8 mouse cellular contexts compared by ENCODE assay signal in the genomic region with DNA sequence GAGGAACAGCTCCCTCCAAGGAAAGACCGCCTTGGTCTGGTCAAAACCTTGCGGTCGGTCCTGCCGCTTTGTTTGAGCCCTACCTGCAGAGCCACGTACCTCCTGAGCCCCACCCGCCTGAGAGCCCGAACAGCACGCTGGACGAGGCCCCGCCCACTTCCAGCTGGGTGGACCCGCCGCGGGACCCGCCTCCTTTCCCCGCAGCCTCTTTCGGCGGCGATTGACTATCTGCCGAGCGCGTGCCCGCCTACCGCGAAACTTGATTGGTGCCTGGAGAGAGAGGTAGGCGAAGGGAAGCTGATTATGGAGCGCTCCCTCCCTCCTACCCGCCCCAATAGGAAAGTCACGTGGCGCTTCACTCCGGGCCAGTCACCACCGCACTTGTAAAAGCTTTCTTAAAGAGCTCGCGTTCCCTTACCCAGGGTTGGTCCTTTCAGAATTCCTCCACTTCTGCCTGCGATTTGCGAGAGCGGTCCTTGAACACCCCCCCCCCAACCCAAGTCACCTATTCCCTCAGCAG. TPM values are rescaled to one million over a fixed set of nuclear protein-coding genes. Genes with fewer than 3 reads are reported as not detected.
DNase-seq lines count a peak whose midpoint lies in the region; ATAC-seq and TF ChIP-seq lines count a peak whose summit lies in the region.

No protein-coding gene starts in this region.

- ATAC-seq in Patski: peak; percentile 84
- peak; percentile 92 for ATAC-seq in hindbrain, embryonic 13.5 days (ENCODE audit: low FRiP score)

- no peak for DNase-seq in Patski (ENCODE audit: low read depth, low spot score)
- peak; percentile 97 to 98 for DNase-seq in cerebellum, postnatal 14 days
- DNase-seq in frontal cortex, postnatal 14 days (ENCODE audit: low spot score in 2 of 2): peak; percentile 97 to 98
- peak; percentile 88 to 94 for DNase-seq in layer of hippocampus, postnatal 25 days (ENCODE audit: extremely low spot score in 1 of 2, low spot score in 1 of 2)
- peak; percentile 100 for DNase-seq in lung, postnatal 25 days (ENCODE audit: low spot score)
- DNase-seq in retina, embryonic 14.5 days (ENCODE audit: low spot score): peak; percentile 96
- peak; percentile 99 for DNase-seq in thymus, postnatal 4 days

- peak overlapping the region; percentile 96 for H3K9ac ChIP-seq in hindbrain, embryonic 13.5 days

- H3K4me2 ChIP-seq in hindbrain, embryonic 13.5 days: peak overlapping the region; percentile 95

- under 1% methylated on average over 36 of the region's 36 CpGs for WGBS in hindbrain, embryonic 13.5 days

- H3K4me1 ChIP-seq in hindbrain, embryonic 13.5 days (replicated peaks): peaks cover 49% of the 10 kb centered on the region

- in situ Hi-C loops in Patski (cut with MboI; ENCODE audit: low pct_unique_long_range_greater_than_20kb): no loop called here

- peaks cover 18% of the 10 kb centered on the region for H3K36me3 ChIP-seq in hindbrain, embryonic 13.5 days

- H3K9me3 ChIP-seq in hindbrain, embryonic 13.5 days: no peaks in the 10 kb centered on the region

- H3K27ac ChIP-seq in hindbrain, embryonic 13.5 days: peak overlapping the region; percentile 98

- CTCF ChIA-PET in Patski (lab: Charles Lee): interaction anchor here (0.8 to 1.3 kb wide), 2 partner anchors 16 to 61 kb away, joined by 3 to 4 read pairs; no protein-coding TSS in a partner anchor

- no peak for TF ChIP-seq CTCF in Patski (IDR thresholded peaks at IDR 0.05)

- POLR2A ChIA-PET in Patski (lab: Charles Lee): no interaction called here

- peak overlapping the region; percentile 86 for H3K4me3 ChIP-seq in hindbrain, embryonic 13.5 days

- no peaks in the 10 kb centered on the region for H3K27me3 ChIP-seq in Patski
- H3K27me3 ChIP-seq in hindbrain, embryonic 13.5 days: 0 out of 2 replicates have a peak, but pooled peaks cover 5% of the 10 kb centered on the region

RNA-seq across cellular contexts. Expression of gene Dusp7, which starts 0.8 kb away (rescaled TPM):
- 13.6 TPM for polyA plus RNA-seq in Patski (2021)
- 9.9 and 10.3 TPM in 2 replicates for polyA plus RNA-seq in hindbrain, embryonic 13.5 days (2015; fragmentation: Nextera tagmentation; extraction: Ambion mirVana)
- 10 to 100 TPM; 82.4 to 91.1 TPM for total RNA-seq in layer of hippocampus, postnatal 25 days (2021)
